Mouse (Mus musculus): ENCODE data around the gene Atat1. TPM values are rescaled to one million over a fixed set of nuclear protein-coding genes. Genes with fewer than 3 reads are reported as not detected.
A peak's percentile ranks its signal among the peaks of the same experiment; 100 is the strongest.

Gene Atat1
- polyA plus RNA-seq, 1 experiment from 2014 or later, result 38.7 TPM

DNA sequence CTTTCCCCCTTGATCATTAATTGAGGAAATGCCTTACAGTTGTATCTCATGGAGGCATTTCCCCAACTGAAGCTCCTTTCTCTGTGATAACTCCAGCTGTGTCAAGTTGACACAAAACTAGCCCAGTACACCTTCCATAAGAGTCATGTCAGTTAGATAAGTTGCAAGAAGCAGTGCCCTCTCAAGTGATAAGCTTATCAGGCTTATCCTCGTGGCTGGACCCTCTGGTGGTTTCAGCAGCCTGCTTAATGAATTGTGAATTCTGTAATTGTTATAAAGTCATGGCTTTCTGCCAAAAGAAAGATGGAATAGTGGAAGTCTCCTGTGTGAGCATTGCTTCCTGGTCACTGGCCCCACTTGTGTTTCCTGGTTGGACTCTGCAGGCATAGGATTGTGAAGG is 17.6 kb upstream of the Atat1 start:
- H3K9me3 ChIP-seq (replicated peaks), result no peaks in the 10 kb centered on the region
- no peak overlapping the region for H3K27ac ChIP-seq
- H3K9ac ChIP-seq, result no peak overlapping the region
- ATAC-seq (replicated peaks; ENCODE audit: insufficient number of reproducible peaks, insufficient read depth, low FRiP score, low read depth), result no peak
- peaks cover 72% of the 10 kb centered on the region for H3K36me3 ChIP-seq
- H3K4me2 ChIP-seq, result no peak overlapping the region
- no peak overlapping the region for H3K4me3 ChIP-seq
- 9% methylated on average over 1 of the region's 1 CpGs for WGBS
- peaks cover 3% of the 10 kb centered on the region for H3K4me1 ChIP-seq (replicated peaks)
- H3K27me3 ChIP-seq, result no peaks in the 10 kb centered on the region

DNA sequence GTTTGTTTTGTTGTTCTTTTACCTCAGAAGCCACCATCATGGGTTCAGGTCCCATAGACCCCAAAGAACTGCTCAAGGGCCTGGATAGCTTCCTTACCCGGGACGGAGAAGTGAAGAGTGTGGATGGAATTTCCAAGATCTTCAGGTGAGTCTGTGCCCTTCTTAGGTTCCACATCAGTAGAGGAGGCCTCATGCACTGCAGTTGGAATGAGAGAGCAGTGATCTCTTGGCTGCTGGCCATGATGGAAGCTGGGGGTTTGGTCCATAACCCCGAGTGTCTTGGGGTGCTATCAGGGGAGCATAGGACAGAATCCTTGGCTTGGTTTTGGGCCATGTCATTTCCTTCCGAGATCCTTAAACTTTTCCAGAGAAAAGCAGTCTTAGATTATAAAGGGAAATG is 13.4 kb upstream of the Atat1 start:
- Histone ChIP-seq H3K4me2 (no peak overlapping the region), H3K4me3 (no peak overlapping the region), H3K9ac (no peak overlapping the region), H3K4me1 (replicated peaks) (peaks cover 34% of the 10 kb centered on the region), H3K36me3 (peaks cover 43% of the 10 kb centered on the region), H3K27me3 (no peaks in the 10 kb centered on the region), H3K27ac (no peak overlapping the region), H3K9me3 (replicated peaks) (no peaks in the 10 kb centered on the region)
- ATAC-seq (replicated peaks; ENCODE audit: insufficient number of reproducible peaks, insufficient read depth, low FRiP score, low read depth), result no peak
- WGBS, result 75% methylated on average over 4 of the region's 4 CpGs

DNA sequence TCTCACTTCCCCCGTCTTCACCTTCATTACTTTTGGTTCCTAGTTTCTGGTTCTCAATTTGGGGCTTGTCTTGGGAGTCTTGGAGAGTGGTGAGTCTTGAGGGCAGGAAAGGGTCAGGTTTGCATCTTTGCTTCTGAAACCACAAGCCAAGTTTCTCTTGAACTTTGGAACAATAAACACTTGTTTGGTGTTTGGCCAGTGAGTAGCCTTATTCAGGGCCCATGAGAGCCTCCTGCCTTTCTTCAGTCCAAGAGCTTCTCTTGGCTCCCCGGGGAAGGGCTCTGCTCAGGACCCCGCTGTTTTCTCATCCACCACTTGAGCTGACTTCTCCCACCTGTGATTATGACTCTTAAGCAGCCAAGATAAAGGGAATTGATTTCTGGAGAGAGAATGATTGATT is 12.7 kb upstream of the Atat1 start:
- Histone ChIP-seq H3K4me3 (no peak overlapping the region), H3K27me3 (no peaks in the 10 kb centered on the region), H3K4me1 (replicated peaks) (peaks cover 34% of the 10 kb centered on the region), H3K9me3 (replicated peaks) (no peaks in the 10 kb centered on the region), H3K36me3 (peaks cover 36% of the 10 kb centered on the region), H3K4me2 (no peak overlapping the region), H3K9ac (no peak overlapping the region), H3K27ac (no peak overlapping the region)
- WGBS, result 81% methylated on average over 3 of the region's 3 CpGs
- ATAC-seq (replicated peaks; ENCODE audit: insufficient number of reproducible peaks, insufficient read depth, low FRiP score, low read depth), result no peak

DNA sequence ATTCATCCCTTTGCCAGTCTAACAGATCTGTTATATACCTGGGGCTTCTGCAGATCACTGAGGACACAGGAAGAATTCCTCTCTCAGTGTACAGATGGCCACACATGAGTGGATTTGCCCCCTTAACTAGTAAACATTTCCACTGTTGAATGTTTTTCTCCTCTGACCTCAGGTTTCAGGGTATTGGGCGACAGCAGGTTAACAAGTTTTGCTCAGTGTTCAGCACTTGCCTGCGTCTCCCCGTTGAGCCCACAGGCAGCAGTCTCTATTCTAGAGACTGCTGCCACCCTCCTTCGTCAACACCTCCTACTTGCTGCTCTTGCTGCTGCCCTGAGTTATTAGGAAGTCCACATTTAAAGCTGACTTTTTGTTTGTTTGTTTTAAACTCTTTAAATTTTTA is 11.8 kb upstream of the Atat1 start:
- H3K4me1 ChIP-seq (replicated peaks), result peaks cover 34% of the 10 kb centered on the region
- no peaks in the 10 kb centered on the region for H3K9me3 ChIP-seq (replicated peaks)
- no peak for ATAC-seq (replicated peaks; ENCODE audit: insufficient number of reproducible peaks, insufficient read depth, low FRiP score, low read depth)
- H3K4me3 ChIP-seq, result no peak overlapping the region
- no peak overlapping the region for H3K9ac ChIP-seq
- no peaks in the 10 kb centered on the region for H3K27me3 ChIP-seq
- H3K36me3 ChIP-seq, result peaks cover 31% of the 10 kb centered on the region
- WGBS, result 70% methylated on average over 4 of the region's 4 CpGs
- no peak overlapping the region for H3K4me2 ChIP-seq
- H3K27ac ChIP-seq, result no peak overlapping the region

DNA sequence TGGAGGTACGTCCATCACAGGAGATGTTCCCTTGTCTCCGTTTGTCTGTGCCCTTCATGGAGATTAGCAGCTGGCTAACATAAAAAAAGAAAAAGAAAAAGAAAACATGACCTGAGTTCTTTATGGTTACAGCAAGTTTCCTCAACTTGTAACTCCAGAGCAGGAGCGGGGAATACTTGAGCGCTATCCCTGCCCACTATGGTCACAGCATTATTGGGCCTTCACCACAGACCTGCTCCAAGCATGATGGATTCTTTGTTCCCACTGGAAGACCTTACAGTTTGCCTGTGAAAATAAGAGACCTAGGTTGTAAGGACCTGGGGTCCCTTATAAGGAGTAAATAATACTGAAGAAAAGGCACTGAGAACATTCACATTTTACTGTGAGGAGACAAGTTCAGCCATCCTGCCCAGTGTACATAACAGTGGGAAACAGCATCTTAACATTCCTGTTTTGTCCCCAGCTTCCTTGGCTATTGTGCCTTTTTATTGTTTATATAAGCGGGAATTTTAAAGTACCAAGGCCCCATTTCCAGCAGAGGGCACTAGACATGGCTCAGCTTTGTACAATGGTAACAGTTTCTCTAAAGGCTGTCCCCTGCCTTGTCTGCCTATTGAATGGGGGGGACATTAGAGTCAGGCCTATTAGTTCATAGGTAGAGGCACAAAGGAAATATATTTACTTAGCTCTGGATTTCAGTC is 11.1 kb upstream of the Atat1 start:
- Histone ChIP-seq H3K27ac (peak overlapping the region; percentile 97), H3K36me3 (peaks cover 24% of the 10 kb centered on the region), H3K27me3 (no peaks in the 10 kb centered on the region), H3K4me2 (no peak overlapping the region), H3K4me1 (replicated peaks) (peaks cover 34% of the 10 kb centered on the region), H3K4me3 (no peak overlapping the region), H3K9me3 (replicated peaks) (no peaks in the 10 kb centered on the region), H3K9ac (no peak overlapping the region)
- 74% methylated on average over 5 of the region's 5 CpGs for WGBS
- ATAC-seq (replicated peaks; ENCODE audit: insufficient number of reproducible peaks, insufficient read depth, low FRiP score, low read depth), result no peak

DNA sequence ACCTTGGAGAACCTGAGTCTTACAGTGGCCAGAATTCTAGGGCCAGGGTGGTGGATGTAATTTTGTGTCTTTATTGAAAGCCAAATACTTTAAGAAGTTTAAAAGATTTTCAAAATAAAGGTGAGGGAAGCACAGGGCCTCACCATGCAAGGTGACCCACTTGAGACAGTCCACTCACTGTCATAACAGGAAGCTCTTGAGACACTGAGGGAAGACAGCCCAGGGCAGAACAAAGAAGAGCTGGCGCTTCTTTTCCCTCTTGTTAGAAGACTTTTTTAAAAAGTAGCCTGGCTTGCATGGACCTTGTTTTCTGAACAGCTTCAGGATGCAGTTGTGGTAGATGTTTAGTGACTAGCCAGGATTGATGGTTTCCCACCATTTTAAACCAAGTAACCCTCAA is 10.5 kb upstream of the Atat1 start:
- Histone ChIP-seq H3K27me3 (no peaks in the 10 kb centered on the region), H3K4me2 (peak overlapping the region; percentile 8; the same call in 1 of the 2 replicates), H3K9me3 (replicated peaks) (no peaks in the 10 kb centered on the region)

DNA sequence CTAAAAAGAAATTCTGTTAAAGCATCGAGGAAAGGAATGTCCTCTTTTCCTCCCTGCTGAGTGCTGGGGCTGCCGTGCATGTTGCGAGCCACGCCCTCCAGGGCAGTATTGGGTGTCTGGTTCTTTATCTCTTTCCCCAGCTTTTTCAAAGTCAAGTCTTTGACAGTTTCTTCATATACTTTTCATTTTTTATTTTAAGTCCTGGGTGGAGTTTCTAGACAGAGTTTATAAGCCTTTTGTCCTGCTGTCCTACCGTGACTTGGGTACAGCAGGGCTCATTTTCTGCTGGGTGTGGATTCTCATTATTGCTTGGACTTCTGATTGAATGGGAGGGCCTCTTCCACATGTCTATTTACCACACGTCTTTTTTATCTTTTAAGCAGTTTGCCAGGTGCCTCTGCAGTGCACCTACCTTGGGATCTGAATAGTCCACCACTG is 10.0 kb upstream of the Atat1 start:
- H3K27me3 ChIP-seq, result no peaks in the 10 kb centered on the region
- peaks cover 40% of the 10 kb centered on the region for H3K4me1 ChIP-seq (replicated peaks)
- peak overlapping the region; percentile 97 for H3K27ac ChIP-seq
- peaks cover 12% of the 10 kb centered on the region for H3K36me3 ChIP-seq
- peak overlapping the region; percentile 58; the same call in 1 of the 2 replicates for H3K9ac ChIP-seq
- peak overlapping the region; percentile 83 for H3K4me3 ChIP-seq
- H3K9me3 ChIP-seq (replicated peaks), result no peaks in the 10 kb centered on the region
- peak overlapping the region; percentile 78 for H3K4me2 ChIP-seq
- ATAC-seq (replicated peaks; ENCODE audit: insufficient number of reproducible peaks, insufficient read depth, low FRiP score, low read depth), result no peak
- WGBS, result 35% methylated on average over 6 of the region's 6 CpGs

More for the DNA sequence above, 10.5 kb upstream of the Atat1 start:
- peaks cover 17% of the 10 kb centered on the region for H3K36me3 ChIP-seq
- H3K4me3 ChIP-seq, result 0 out of 2 replicates have a peak overlapping the region, but pooled peaks have one; percentile 83
- peaks cover 37% of the 10 kb centered on the region for H3K4me1 ChIP-seq (replicated peaks)
- peak overlapping the region; percentile 97 for H3K27ac ChIP-seq
- ATAC-seq (replicated peaks; ENCODE audit: insufficient number of reproducible peaks, insufficient read depth, low FRiP score, low read depth), result no peak
- 65% methylated on average over 1 of the region's 1 CpGs for WGBS
- H3K9ac ChIP-seq, result no peak overlapping the region

DNA sequence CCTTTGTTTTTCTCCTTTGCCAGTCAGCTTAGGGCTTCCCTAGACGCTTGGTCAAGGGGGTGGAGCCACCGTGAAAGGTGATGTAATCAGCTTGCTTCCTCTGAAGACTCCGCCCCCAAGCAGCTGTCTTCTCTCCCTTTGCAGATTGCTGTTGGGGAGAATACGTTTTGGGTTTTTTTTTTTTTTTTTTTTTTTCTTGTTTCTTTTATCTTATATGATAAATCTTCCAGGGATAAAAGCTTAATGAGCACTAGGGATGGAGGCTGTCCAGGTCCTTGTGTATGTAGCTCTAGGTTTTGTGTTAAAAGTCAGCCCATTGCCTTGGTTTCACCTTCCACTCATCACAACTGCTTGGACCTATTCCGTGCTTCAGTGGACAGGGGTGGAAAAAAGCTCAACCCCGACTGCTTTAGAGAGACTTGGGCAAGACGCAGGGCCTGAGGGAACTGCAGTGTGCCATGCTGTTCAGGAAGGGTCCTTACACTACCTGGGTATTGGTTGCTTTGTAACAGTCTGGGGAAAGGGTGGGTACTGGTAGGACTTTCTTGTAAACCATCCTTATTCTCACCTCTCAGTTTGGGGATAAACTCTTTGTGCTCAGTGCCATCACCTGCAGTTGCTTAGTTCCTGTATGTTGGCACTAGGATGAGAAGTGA is 9.3 kb upstream of the Atat1 start:
- peak overlapping the region; percentile 78 for H3K4me2 ChIP-seq
- H3K27ac ChIP-seq, result peak overlapping the region; percentile 97
- WGBS, result 10% methylated on average over 7 of the region's 7 CpGs
- no peaks in the 10 kb centered on the region for H3K27me3 ChIP-seq
- peaks cover 43% of the 10 kb centered on the region for H3K4me1 ChIP-seq (replicated peaks)
- H3K36me3 ChIP-seq, result peaks cover 12% of the 10 kb centered on the region
- H3K9ac ChIP-seq, result peak overlapping the region; percentile 58
- peak overlapping the region; percentile 83 for H3K4me3 ChIP-seq
- peak; percentile 23; the same call in 1 of the 2 replicates for ATAC-seq (replicated peaks; ENCODE audit: insufficient number of reproducible peaks, insufficient read depth, low FRiP score, low read depth)
- H3K9me3 ChIP-seq (replicated peaks), result no peaks in the 10 kb centered on the region

DNA sequence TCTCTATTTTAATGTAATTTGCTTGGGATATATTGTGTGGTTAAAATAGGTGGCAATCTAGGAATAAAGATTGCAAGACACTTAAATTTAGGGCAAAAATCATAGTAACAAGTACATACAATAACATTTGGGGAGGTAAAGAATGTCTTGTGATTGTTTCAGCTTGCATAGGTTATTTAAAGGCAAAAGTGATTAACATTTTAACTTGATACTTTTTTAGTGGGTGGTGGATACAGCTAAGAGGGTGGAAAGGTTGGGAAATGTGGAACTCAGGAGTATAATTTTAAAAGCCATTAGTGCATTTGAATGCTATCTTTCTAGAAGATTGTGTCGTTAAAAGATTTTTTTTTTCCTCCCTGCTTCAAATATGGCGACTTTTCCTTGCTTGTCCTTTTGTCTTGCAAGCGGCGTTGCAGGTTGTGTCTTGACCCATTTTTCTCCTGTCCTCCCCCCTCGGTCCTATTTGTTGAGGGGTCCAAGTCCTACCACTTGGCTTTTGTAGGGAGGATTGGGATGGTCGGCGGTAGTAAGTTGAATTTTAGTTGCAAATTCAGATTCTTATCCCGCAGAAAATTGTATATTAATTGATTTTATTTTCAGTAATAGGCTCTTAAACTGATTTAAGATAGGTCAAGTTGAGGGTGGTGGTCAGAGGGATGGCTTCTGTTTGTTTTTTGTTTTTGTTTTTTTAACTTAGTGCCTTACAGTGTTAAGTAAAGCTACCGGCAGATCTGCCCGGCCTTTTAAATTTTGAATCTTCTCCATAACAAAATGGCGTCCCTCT is 8.6 kb upstream of the Atat1 start:
- Histone ChIP-seq H3K9ac (peak overlapping the region; percentile 86), H3K4me2 (peak overlapping the region; percentile 78), H3K27ac (peak overlapping the region; percentile 97), H3K36me3 (peaks cover 11% of the 10 kb centered on the region; the same call in 1 of the 2 replicates), H3K9me3 (replicated peaks) (no peaks in the 10 kb centered on the region), H3K4me1 (replicated peaks) (peaks cover 43% of the 10 kb centered on the region), H3K4me3 (peak overlapping the region; percentile 83), H3K27me3 (no peaks in the 10 kb centered on the region)
- under 1% methylated on average over 11 of the region's 11 CpGs for WGBS
- no peak for ATAC-seq (replicated peaks; ENCODE audit: insufficient number of reproducible peaks, insufficient read depth, low FRiP score, low read depth)

DNA sequence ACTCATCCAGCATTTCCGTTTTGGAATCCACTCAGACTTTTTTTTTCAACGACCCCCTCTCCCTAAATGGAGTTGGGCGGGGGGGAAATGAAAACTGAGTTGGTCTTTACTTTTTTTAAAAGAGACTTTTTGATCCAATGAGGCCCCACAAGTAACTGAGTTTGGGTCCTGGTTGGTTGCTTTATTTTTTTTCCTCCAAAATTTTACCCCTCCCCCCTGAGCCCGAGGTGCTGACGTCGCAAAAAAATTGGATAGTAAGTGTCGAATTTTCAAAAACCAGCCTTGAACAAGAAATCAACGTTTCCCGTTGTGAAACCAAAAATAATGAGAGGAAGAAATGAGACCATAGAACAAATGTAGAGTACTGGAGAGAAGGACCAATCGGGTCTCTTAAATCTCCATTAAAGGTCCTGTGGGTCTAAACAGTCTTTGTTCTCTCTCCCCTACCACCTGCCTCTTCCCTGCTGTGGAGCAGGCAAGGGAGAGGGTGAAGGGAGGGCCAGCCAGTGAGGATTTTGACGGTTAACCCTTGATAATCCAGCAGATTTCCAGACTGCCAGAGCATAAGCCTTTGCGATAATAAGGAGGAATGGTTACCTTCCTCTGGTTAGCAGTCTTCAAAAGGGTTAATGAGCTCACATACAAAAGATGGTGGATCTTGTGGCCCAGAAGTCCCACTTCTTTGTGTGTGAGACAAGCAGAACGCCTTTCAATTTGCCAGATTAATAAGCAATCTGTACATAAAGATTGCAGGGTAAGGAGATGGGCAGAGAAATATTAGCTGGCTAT is 7.8 kb upstream of the Atat1 start:
- Histone ChIP-seq H3K4me2 (peak overlapping the region; percentile 78), H3K4me3 (peak overlapping the region; percentile 83), H3K9ac (peak overlapping the region; percentile 86), H3K9me3 (replicated peaks) (no peaks in the 10 kb centered on the region), H3K27ac (peak overlapping the region; percentile 97), H3K36me3 (peaks cover 19% of the 10 kb centered on the region), H3K4me1 (replicated peaks) (peaks cover 41% of the 10 kb centered on the region), H3K27me3 (no peaks in the 10 kb centered on the region)
- WGBS, result 0% methylated on average over 13 of the region's 13 CpGs
- no peak for ATAC-seq (replicated peaks; ENCODE audit: insufficient number of reproducible peaks, insufficient read depth, low FRiP score, low read depth)

DNA sequence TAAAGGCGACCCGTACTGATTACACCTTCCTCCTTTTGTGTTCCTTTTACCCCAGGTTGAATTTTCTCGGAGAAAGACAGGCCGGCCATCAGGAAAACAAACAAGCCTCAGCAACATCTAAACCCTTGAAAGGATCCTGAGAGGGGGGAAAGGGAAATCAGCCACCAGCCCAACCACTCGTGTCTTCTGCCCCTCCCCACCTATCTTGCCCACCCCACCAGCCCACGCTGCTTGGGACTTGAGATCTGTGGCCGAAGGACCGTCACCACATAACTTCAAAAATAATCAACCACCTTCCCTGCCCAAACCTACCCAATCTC is 7.2 kb upstream of the Atat1 start:
- ATAC-seq (replicated peaks; ENCODE audit: insufficient number of reproducible peaks, insufficient read depth, low FRiP score, low read depth), result no peak
- Histone ChIP-seq H3K27ac (peak overlapping the region; percentile 97), H3K4me3 (peak overlapping the region; percentile 83), H3K27me3 (no peaks in the 10 kb centered on the region), H3K36me3 (peaks cover 25% of the 10 kb centered on the region), H3K4me2 (peak overlapping the region; percentile 78), H3K9ac (peak overlapping the region; percentile 86), H3K9me3 (replicated peaks) (no peaks in the 10 kb centered on the region), H3K4me1 (replicated peaks) (peaks cover 36% of the 10 kb centered on the region)
- 0% methylated on average over 8 of the region's 8 CpGs for WGBS
